Comparison of ENCODE assay signal across 8 mouse cellular contexts in genomic region chr3:116861540-116862067, GRCm38 (mm10). TPM values are rescaled to one million over a fixed set of nuclear protein-coding genes. Genes with fewer than 3 reads are reported as not detected.
DNase-seq lines count a peak whose midpoint lies in the region; ATAC-seq and TF ChIP-seq lines count a peak whose summit lies in the region.

No protein-coding gene starts in this region.

- H3K4me2 ChIP-seq in forebrain, embryonic 13.5 days: peak overlapping the region; percentile 87
- peak overlapping the region; percentile 93 for H3K4me2 ChIP-seq in neural tube, embryonic 13.5 days
- H3K4me2 ChIP-seq in stomach, postnatal 0 days (replicated peaks; ENCODE audit: low read depth): peak overlapping the region; percentile 87

- H3K9me3 ChIP-seq in ES-Bruce4 (replicated peaks; ENCODE audit: control insufficient read depth, insufficient read depth, low read length, poor library complexity, severe bottlenecking): no peaks in the 10 kb centered on the region
- H3K9me3 ChIP-seq in forebrain, embryonic 13.5 days (replicated peaks): no peaks in the 10 kb centered on the region
- H3K9me3 ChIP-seq in neural tube, embryonic 13.5 days: no peaks in the 10 kb centered on the region
- no peaks in the 10 kb centered on the region for H3K9me3 ChIP-seq in stomach, postnatal 0 days (ENCODE audit: control insufficient read depth, low read length)

- no peak for TF ChIP-seq POLR2A in ES-Bruce4 (IDR thresholded peaks at IDR 0.05; ENCODE audit: insufficient read depth, low read length)

- TF ChIP-seq EP300 in ES-Bruce4 (IDR thresholded peaks at IDR 0.05; ENCODE audit: insufficient read depth, low read depth, low read length): 0 out of 2 replicates have a peak, but pooled peaks have one; percentile 63
- TF ChIP-seq EP300 in stomach, postnatal 0 days (optimal IDR thresholded peaks at IDR 0.05): no peak

- no peaks in the 10 kb centered on the region for H3K27me3 ChIP-seq in ES-Bruce4 (ENCODE audit: control insufficient read depth, insufficient read depth, low read length, poor library complexity, severe bottlenecking)
- no peaks in the 10 kb centered on the region for H3K27me3 ChIP-seq in forebrain, embryonic 13.5 days
- no peaks in the 10 kb centered on the region for H3K27me3 ChIP-seq in neural tube, embryonic 13.5 days
- H3K27me3 ChIP-seq in stomach, postnatal 0 days (ENCODE audit: control insufficient read depth, insufficient read depth, low read length): no peaks in the 10 kb centered on the region

- WGBS in forebrain, embryonic 13.5 days: 3% methylated on average over 25 of the region's 25 CpGs
- 4% methylated on average over 25 of the region's 25 CpGs for WGBS in neural tube, embryonic 13.5 days
- under 1% methylated on average over 25 of the region's 25 CpGs for WGBS in stomach, postnatal 0 days

- peak overlapping the region; percentile 94 for H3K27ac ChIP-seq in ES-Bruce4 (ENCODE audit: insufficient read depth, low read length)
- H3K27ac ChIP-seq in forebrain, embryonic 13.5 days: no peak overlapping the region
- H3K27ac ChIP-seq in neural tube, embryonic 13.5 days (replicated peaks): no peak overlapping the region
- H3K27ac ChIP-seq in stomach, postnatal 0 days (replicated peaks): peak overlapping the region; percentile 86

- peak overlapping the region; percentile 89 for H3K9ac ChIP-seq in ES-Bruce4 (ENCODE audit: low read depth, poor library complexity, severe bottlenecking)
- peak overlapping the region; percentile 75 for H3K9ac ChIP-seq in forebrain, embryonic 13.5 days
- H3K9ac ChIP-seq in neural tube, embryonic 13.5 days: peak overlapping the region; percentile 70
- H3K9ac ChIP-seq in stomach, postnatal 0 days (ENCODE audit: low read length): peak overlapping the region; percentile 66

- peaks cover 3% of the 10 kb centered on the region for H3K36me3 ChIP-seq in ES-Bruce4 (ENCODE audit: control insufficient read depth, insufficient read depth, low read length, poor library complexity, severe bottlenecking)
- H3K36me3 ChIP-seq in forebrain, embryonic 13.5 days (ENCODE audit: poor library complexity, severe bottlenecking): no peaks in the 10 kb centered on the region
- H3K36me3 ChIP-seq in neural tube, embryonic 13.5 days: no peaks in the 10 kb centered on the region
- no peaks in the 10 kb centered on the region; the same call in 1 of the 2 replicates for H3K36me3 ChIP-seq in stomach, postnatal 0 days (ENCODE audit: control insufficient read depth, insufficient read depth, low read length)

- peak; percentile 89 for ATAC-seq in forebrain, embryonic 13.5 days
- ATAC-seq in neural tube, embryonic 13.5 days (ENCODE audit: low read depth): peak; percentile 61
- peak; percentile 92 for ATAC-seq in stomach, postnatal 0 days (ENCODE audit: low FRiP score, low TSS enrichment)

- intact Hi-C loops in heart, postnatal 25 days (cut with DNase I): no loop called here

- peak; percentile 58 for DNase-seq in c-Kit-negative CD71-positive TER-119-positive erythroid progenitor cells, embryonic 14.5 days (ENCODE audit: low read depth, low spot score)
- DNase-seq in heart, postnatal 25 days (ENCODE audit: low spot score): peak; percentile 27
- DNase-seq in layer of hippocampus, adult 11-12 months (ENCODE audit: low spot score): peak; percentile 44
- DNase-seq in lung, adult 18-20 months: peak; percentile 73 to 78
- peak; percentile 84 for DNase-seq in stomach, postnatal 0 days (ENCODE audit: low spot score)

- H3K4me3 ChIP-seq in ES-Bruce4 (ENCODE audit: low read depth, low read length): peak overlapping the region; percentile 84
- peak overlapping the region; percentile 58 for H3K4me3 ChIP-seq in forebrain, embryonic 13.5 days
- peak overlapping the region; percentile 52 for H3K4me3 ChIP-seq in neural tube, embryonic 13.5 days
- peak overlapping the region; percentile 63 for H3K4me3 ChIP-seq in stomach, postnatal 0 days (ENCODE audit: low read depth, low read length)

- peaks cover 2% of the 10 kb centered on the region for H3K4me1 ChIP-seq in ES-Bruce4 (ENCODE audit: control insufficient read depth, insufficient read depth, low read length)
- H3K4me1 ChIP-seq in forebrain, embryonic 13.5 days: peaks cover 4% of the 10 kb centered on the region; the same call in 1 of the 2 replicates
- H3K4me1 ChIP-seq in neural tube, embryonic 13.5 days (replicated peaks): peaks cover 8% of the 10 kb centered on the region; the same call in 1 of the 2 replicates
- no peaks in the 10 kb centered on the region for H3K4me1 ChIP-seq in stomach, postnatal 0 days (replicated peaks; ENCODE audit: control insufficient read depth, insufficient read depth)

- no peak for TF ChIP-seq CTCF in ES-Bruce4 (IDR thresholded peaks at IDR 0.05; ENCODE audit: low read depth, low read length)
- peak; percentile 50 for TF ChIP-seq CTCF in stomach, postnatal 0 days (IDR thresholded peaks at IDR 0.05; ENCODE audit: low read depth)

RNA-seq across cellular contexts. Expression of gene Frrs1, which starts 2.3 kb away (rescaled TPM):
- polyA plus RNA-seq in ES-Bruce4 (2011; ENCODE audit: insufficient read depth, insufficient read length, low read depth, missing spikeins): 60.3 and 65.0 TPM in 2 replicates
- 3.8 and 5.3 TPM in 2 replicates for polyA plus RNA-seq in forebrain, embryonic 13.5 days (2015; fragmentation: Nextera tagmentation; extraction: Ambion mirVana)
- total RNA-seq in heart, postnatal 25 days (2021): 1 to 10 TPM; 3.1 to 4.8 TPM
- polyA plus RNA-seq in neural tube, embryonic 13.5 days (2015; fragmentation: Nextera tagmentation; extraction: Ambion mirVana): 2.4 and 3.0 TPM in 2 replicates
- polyA plus RNA-seq in stomach, postnatal 0 days (2015; fragmentation: Nextera tagmentation; extraction: Ambion mirVana): 22.3 and 24.1 TPM in 2 replicates

RNA-seq across cellular contexts. Expression of gene Agl, which starts 53.6 kb away (rescaled TPM):
- polyA plus RNA-seq in ES-Bruce4 (2011; ENCODE audit: insufficient read depth, insufficient read length, low read depth, missing spikeins): 15.2 and 15.8 TPM in 2 replicates
- 12.7 and 13.8 TPM in 2 replicates for polyA plus RNA-seq in forebrain, embryonic 13.5 days (2015; fragmentation: Nextera tagmentation; extraction: Ambion mirVana)
- total RNA-seq in heart, postnatal 25 days (2021): 100 to 1,000 TPM; 199 to 210 TPM
- polyA plus RNA-seq in neural tube, embryonic 13.5 days (2015; fragmentation: Nextera tagmentation; extraction: Ambion mirVana): 18.3 and 19.3 TPM in 2 replicates
- polyA plus RNA-seq in stomach, postnatal 0 days (2015; fragmentation: Nextera tagmentation; extraction: Ambion mirVana): 8.9 and 9.1 TPM in 2 replicates

Comparison
In these comparisons a context has a peak if more than half of its experiments do, and no peak if none do; other contexts are left out.
1. H3K27ac ChIP-seq: peak in ES-Bruce4 (single experiment) and stomach, postnatal 0 days (single experiment); none in forebrain, embryonic 13.5 days (single experiment) and neural tube, embryonic 13.5 days (single experiment).
2. DNase-seq: peak in every context shown above with its lines; median percentile 84 in stomach, postnatal 0 days; 76 in lung, adult 18-20 months; 58 in c-Kit-negative CD71-positive TER-119-positive erythroid progenitor cells, embryonic 14.5 days; 44 in layer of hippocampus, adult 11-12 months; 27 in heart, postnatal 25 days.
3. Peak in every context shown above with its lines, with median percentiles within 50 percentile points of each other: H3K4me3 ChIP-seq, H3K9ac ChIP-seq, ATAC-seq and H3K4me2 ChIP-seq.